In genomic region chr12:69962468-69962867, GRCm38 (mm10) we compare ENCODE assay signal across 9 mouse cellular contexts. TPM values are rescaled to one million over a fixed set of nuclear protein-coding genes. Genes with fewer than 3 reads are reported as not detected.
A peak's percentile ranks its signal among the peaks of the same experiment; 100 is the strongest.
DNase-seq lines count a peak whose midpoint lies in the region; ATAC-seq and TF ChIP-seq lines count a peak whose summit lies in the region.
"Had no signal": no experiment of that assay in that cellular context is flagged by ENCODE, and none has a peak within 500 bp of the region (broad histone marks: within the 10 kb centered on the region; RNA-seq: fewer than 3 reads in every experiment).

No protein-coding gene starts in this region.

- 0 out of 2 replicates have a peak, but pooled peaks have one; percentile 32 for TF ChIP-seq CTCF in bone marrow macrophage, adult 2 months (IDR thresholded peaks at IDR 0.05; ENCODE audit: low read depth, low read length)
- TF ChIP-seq CTCF in intestine, postnatal 0 days (IDR thresholded peaks at IDR 0.05; ENCODE audit: low read depth) = peak; percentile 82

- no peak for TF ChIP-seq POLR2A in bone marrow macrophage, adult 2 months (IDR thresholded peaks at IDR 0.05; ENCODE audit: borderline replicate concordance, low read depth, low read length)

- peak; percentile 24 for DNase-seq in neural tube, embryonic 10.5 days (ENCODE audit: extremely low spot score, low spot score)
- DNase-seq in limb, embryonic 11.5 days (ENCODE audit: low spot score) = peak; percentile 54
- DNase-seq in retina, embryonic 14.5 days (ENCODE audit: low spot score) = peak; percentile 42
- peak; percentile 81 for DNase-seq in thymus, postnatal 14 days

- WGBS in neural tube, embryonic 15.5 days = 63% methylated on average over 4 of the region's 4 CpGs
- 65% methylated on average over 4 of the region's 4 CpGs for WGBS in forebrain, embryonic 13.5 days
- 55% methylated on average over 4 of the region's 4 CpGs for WGBS in intestine, postnatal 0 days
- 70% methylated on average over 4 of the region's 4 CpGs for WGBS in limb, embryonic 11.5 days

- no peak for ATAC-seq in neural tube, embryonic 15.5 days (ENCODE audit: low FRiP score)
- peak; percentile 57; the same call in 1 of the 2 replicates for ATAC-seq in forebrain, embryonic 13.5 days
- 0 out of 2 replicates have a peak, but pooled peaks have one; percentile 36 for ATAC-seq in intestine, postnatal 0 days
- no peak for ATAC-seq in limb, embryonic 11.5 days (ENCODE audit: insufficient number of reproducible peaks, low FRiP score, low TSS enrichment, low read depth)

- H3K9ac ChIP-seq in neural tube, embryonic 15.5 days (replicated peaks) = no peak overlapping the region
- no peak overlapping the region for H3K9ac ChIP-seq in forebrain, embryonic 13.5 days
- no peak overlapping the region for H3K9ac ChIP-seq in intestine, postnatal 0 days (ENCODE audit: low read depth, low read length)
- no peak overlapping the region for H3K9ac ChIP-seq in limb, embryonic 11.5 days (ENCODE audit: low read length)

- no peaks in the 10 kb centered on the region for H3K27me3 ChIP-seq in neural tube, embryonic 15.5 days (replicated peaks)
- H3K27me3 ChIP-seq in forebrain, embryonic 13.5 days = no peaks in the 10 kb centered on the region
- no peaks in the 10 kb centered on the region for H3K27me3 ChIP-seq in intestine, postnatal 0 days (replicated peaks; ENCODE audit: control insufficient read depth, insufficient read depth, low read length)
- H3K27me3 ChIP-seq in limb, embryonic 11.5 days (ENCODE audit: control insufficient read depth, insufficient read depth, low read length) = no peaks in the 10 kb centered on the region

- peaks cover 70% of the 10 kb centered on the region for H3K36me3 ChIP-seq in neural tube, embryonic 15.5 days
- H3K36me3 ChIP-seq in forebrain, embryonic 13.5 days (ENCODE audit: poor library complexity, severe bottlenecking) = peaks cover 84% of the 10 kb centered on the region
- peaks cover 25% of the 10 kb centered on the region for H3K36me3 ChIP-seq in intestine, postnatal 0 days (ENCODE audit: control insufficient read depth, insufficient read depth)
- H3K36me3 ChIP-seq in limb, embryonic 11.5 days (ENCODE audit: control insufficient read depth, insufficient read depth, low read length) = peaks cover 7% of the 10 kb centered on the region; the same call in 1 of the 2 replicates

- H3K27ac ChIP-seq in neural tube, embryonic 15.5 days (replicated peaks) = no peak overlapping the region
- no peak overlapping the region for H3K27ac ChIP-seq in bone marrow macrophage, adult 2 months (ENCODE audit: insufficient read depth, low read depth, low read length)
- H3K27ac ChIP-seq in forebrain, embryonic 13.5 days = no peak overlapping the region
- H3K27ac ChIP-seq in intestine, postnatal 0 days (ENCODE audit: low read depth, low read length) = no peak overlapping the region
- no peak overlapping the region for H3K27ac ChIP-seq in limb, embryonic 11.5 days (replicated peaks; ENCODE audit: low read depth, low read length)

- no peak overlapping the region for H3K4me3 ChIP-seq in neural tube, embryonic 15.5 days (replicated peaks)
- no peak overlapping the region for H3K4me3 ChIP-seq in bone marrow macrophage, adult 2 months (ENCODE audit: insufficient read depth, low read length)
- H3K4me3 ChIP-seq in forebrain, embryonic 13.5 days = no peak overlapping the region
- no peak overlapping the region for H3K4me3 ChIP-seq in intestine, postnatal 0 days (ENCODE audit: low read depth, low read length)
- no peak overlapping the region for H3K4me3 ChIP-seq in limb, embryonic 11.5 days (ENCODE audit: low read depth, low read length)
- H3K4me3 ChIP-seq: erythroblast, embryonic 14.5 days had no signal

- H3K4me1 ChIP-seq in neural tube, embryonic 15.5 days = no peaks in the 10 kb centered on the region
- no peaks in the 10 kb centered on the region for H3K4me1 ChIP-seq in bone marrow macrophage, adult 2 months (ENCODE audit: control insufficient read depth, insufficient read depth, low read length)
- no peaks in the 10 kb centered on the region for H3K4me1 ChIP-seq in forebrain, embryonic 13.5 days
- no peaks in the 10 kb centered on the region for H3K4me1 ChIP-seq in intestine, postnatal 0 days (replicated peaks; ENCODE audit: control insufficient read depth, insufficient read depth, low read length)
- no peaks in the 10 kb centered on the region for H3K4me1 ChIP-seq in limb, embryonic 11.5 days (ENCODE audit: control insufficient read depth, insufficient read depth, low read length)

- H3K4me2 ChIP-seq in neural tube, embryonic 15.5 days = no peak overlapping the region
- no peak overlapping the region for H3K4me2 ChIP-seq in forebrain, embryonic 13.5 days
- H3K4me2 ChIP-seq in intestine, postnatal 0 days (replicated peaks; ENCODE audit: low read depth) = no peak overlapping the region
- H3K4me2 ChIP-seq in limb, embryonic 11.5 days (ENCODE audit: low read depth, severe bottlenecking) = no peak overlapping the region

- H3K9me3 ChIP-seq in neural tube, embryonic 15.5 days (replicated peaks) = no peaks in the 10 kb centered on the region
- H3K9me3 ChIP-seq in forebrain, embryonic 13.5 days (replicated peaks) = no peaks in the 10 kb centered on the region
- no peaks in the 10 kb centered on the region for H3K9me3 ChIP-seq in intestine, postnatal 0 days (ENCODE audit: control insufficient read depth)
- H3K9me3 ChIP-seq in limb, embryonic 11.5 days (ENCODE audit: control insufficient read depth, low read length) = no peaks in the 10 kb centered on the region

RNA-seq across cellular contexts. Expression of gene Sav1, which starts 24.3 kb away (rescaled TPM):
- polyA plus RNA-seq in neural tube, embryonic 15.5 days (2015; fragmentation: Nextera tagmentation; extraction: Ambion mirVana) = 2.2 and 3.4 TPM in 2 replicates
- polyA plus RNA-seq in bone marrow macrophage, adult 2 months (2012; ENCODE audit: insufficient read depth, insufficient read length, missing spikeins) = 69.9 and 70.7 TPM in 2 replicates
- polyA plus RNA-seq in forebrain, embryonic 13.5 days (2015; fragmentation: Nextera tagmentation; extraction: Ambion mirVana) = 1.1 and 1.5 TPM in 2 replicates
- polyA plus RNA-seq in intestine, postnatal 0 days (2015; fragmentation: Nextera tagmentation; extraction: Ambion mirVana) = 3.7 and 3.8 TPM in 2 replicates
- polyA plus RNA-seq in limb, embryonic 11.5 days (2014; fragmentation: Nextera tagmentation; extraction: Ambion mirVana) = 12.7 and 13.1 TPM in 2 replicates

Comparison
In these comparisons a context has a peak if more than half of its experiments do, and no peak if none do; other contexts are left out.
1. DNase-seq: peak in every context shown above with its lines; median percentile 81 in thymus, postnatal 14 days; 54 in limb, embryonic 11.5 days; 42 in retina, embryonic 14.5 days; 24 in neural tube, embryonic 10.5 days.
2. ATAC-seq: peak in forebrain, embryonic 13.5 days (single experiment) and intestine, postnatal 0 days (single experiment); none in neural tube, embryonic 15.5 days (single experiment) and limb, embryonic 11.5 days (single experiment).